Mouse (Mus musculus) kidney, embryonic 14.5 days (tissue): Measurements from ENCODE around the gene Dlgap3. TPM values are rescaled to one million over a fixed set of nuclear protein-coding genes. Genes with fewer than 3 reads are reported as not detected.

ENCODE experiments used
- ATAC-seq: fragments of 200-750 bp; cut with Nextera tagmentation; 2 replicates; pipeline ENCODE4 v1.8.0; 2017; ENCODE audit warnings: moderate number of reproducible peaks, mild to moderate bottlenecking, moderate TSS enrichment, moderate library complexity; ENCODE audit not compliant: low FRiP score, low TSS enrichment
- H3K27ac ChIP-seq: fragments of 300-500 bp; sonication (generic); 2 replicates; pipeline ENCODE4 v1.5.1; 2014; ENCODE audit warnings: low read depth, mild to moderate bottlenecking, low read length, moderate library complexity, mixed read lengths
- H3K27me3 ChIP-seq: fragments of 300-500 bp; sonication (generic); 2 replicates; pipeline ENCODE4 v1.6.1; 2014; ENCODE audit warnings: mild to moderate bottlenecking, low read length; ENCODE audit not compliant: control insufficient read depth, insufficient read depth
- H3K36me3 ChIP-seq: fragments of 300-500 bp; sonication (generic); 2 replicates; pipeline ENCODE4 v1.6.1; 2014; ENCODE audit warnings: low read length, mixed read lengths; ENCODE audit not compliant: control insufficient read depth, insufficient read depth
- H3K4me1 ChIP-seq: fragments of 300-500 bp; sonication (generic); 2 replicates; pipeline ENCODE4 v1.6.1; 2014; ENCODE audit warnings: low read length, mixed read lengths; ENCODE audit not compliant: control insufficient read depth, insufficient read depth
- H3K4me2 ChIP-seq: fragments of 300-500 bp; sonication (generic); replicated peaks from 2 replicates; pipeline ENCODE4 v1.6.1; 2014; ENCODE audit warnings: low read depth, mild to moderate bottlenecking, low read length
- H3K4me3 ChIP-seq: fragments of 300-500 bp; sonication (generic); 2 replicates; pipeline ENCODE4 v1.5.1; 2014; ENCODE audit warnings: mild to moderate bottlenecking, low read length
- H3K9ac ChIP-seq: fragments of 300-500 bp; sonication (generic); 2 replicates; pipeline ENCODE4 v1.6.1; 2014; ENCODE audit warnings: low read depth, mild to moderate bottlenecking, low read length, moderate library complexity
- H3K9me3 ChIP-seq: fragments of 300-500 bp; sonication (generic); 2 replicates; pipeline ENCODE4 v1.6.1; 2016; ENCODE audit warnings: low read length; ENCODE audit not compliant: control insufficient read depth
- WGBS: fragments of 180-500 bp; shearing (Covaris S2); extraction: QIAGEN DNeasy Blood & Tissue Kit; methylation state at CpG from one replicate; pipeline ENCODE4 v1.1.7; 2014; 5-methylcytosine and 5-hydroxymethylcytosine counted together
- polyA plus RNA-seq: library from polyadenylated mRNA; unstranded; fragments of >200 nt; fragmentation: Nextera tagmentation; extraction: Ambion mirVana; gene quantifications from 2 replicates; pipeline ENCODE4 v1.2.1, GENCODE M21; 2014

Dlgap3 gene
- polyA plus RNA-seq, 1 experiment from 2014 or later: 0.79 TPM

DNA sequence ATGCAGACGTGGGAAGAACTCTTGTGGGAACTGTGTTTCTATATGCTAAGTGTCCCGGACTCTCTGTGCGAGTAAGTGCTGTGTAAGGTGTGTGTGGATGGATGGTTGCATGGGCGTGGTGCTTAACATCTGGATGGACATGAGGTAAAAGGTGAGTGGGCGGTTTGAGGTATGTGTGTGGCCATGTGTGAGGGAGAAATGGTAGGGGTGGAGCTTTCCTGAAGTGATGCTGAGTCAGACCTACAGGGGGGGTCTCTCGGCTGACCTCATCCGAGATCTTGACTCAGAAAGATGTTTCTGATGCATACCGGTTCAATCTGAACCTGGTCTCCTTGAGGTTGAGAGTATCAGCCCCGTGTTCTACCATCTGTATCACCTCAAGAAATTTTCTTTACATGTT, 12.0 kb downstream of the Dlgap3 start:
- WGBS: 90% methylated on average over 9 of the region's 9 CpGs
- no peak for ATAC-seq

DNA sequence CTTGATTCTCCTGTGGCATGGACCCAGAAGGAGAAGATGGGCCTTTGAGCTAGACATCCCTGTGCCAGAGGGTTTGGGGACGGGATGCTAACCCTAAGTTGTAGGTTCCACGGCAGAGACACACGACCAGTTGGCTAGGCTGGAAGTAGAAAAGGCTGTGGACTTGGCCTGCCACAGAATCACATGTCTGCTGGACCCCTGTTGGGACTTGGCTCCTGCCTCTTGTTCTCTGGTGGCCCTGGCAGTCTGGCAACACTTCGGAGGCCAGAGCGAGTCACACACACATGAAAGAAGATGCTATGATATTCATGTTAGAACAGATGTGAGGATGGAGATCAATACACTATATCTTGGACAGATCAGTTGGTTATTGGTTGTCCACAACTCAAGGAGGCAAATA, 14.9 kb downstream of the Dlgap3 start:
- Histone ChIP-seq H3K9me3 (0 out of 2 replicates have a peak, but pooled peaks cover 3% of the 10 kb centered on the region), H3K27ac (no peak overlapping the region), H3K4me1 (no peaks in the 10 kb centered on the region), H3K4me2 (no peak overlapping the region), H3K36me3 (no peaks in the 10 kb centered on the region), H3K27me3 (peaks cover 6% of the 10 kb centered on the region; the same call in 1 of the 2 replicates), H3K9ac (no peak overlapping the region), H3K4me3 (no peak overlapping the region)
- 85% methylated on average over 5 of the region's 5 CpGs for WGBS
- ATAC-seq: no peak

More for the DNA sequence above, 12.0 kb downstream of the Dlgap3 start:
- Histone ChIP-seq H3K27me3 (peaks cover 14% of the 10 kb centered on the region), H3K36me3 (no peaks in the 10 kb centered on the region), H3K9ac (no peak overlapping the region), H3K4me3 (no peak overlapping the region), H3K4me1 (no peaks in the 10 kb centered on the region), H3K27ac (no peak overlapping the region), H3K9me3 (0 out of 2 replicates have a peak, but pooled peaks cover 3% of the 10 kb centered on the region), H3K4me2 (no peak overlapping the region)

DNA sequence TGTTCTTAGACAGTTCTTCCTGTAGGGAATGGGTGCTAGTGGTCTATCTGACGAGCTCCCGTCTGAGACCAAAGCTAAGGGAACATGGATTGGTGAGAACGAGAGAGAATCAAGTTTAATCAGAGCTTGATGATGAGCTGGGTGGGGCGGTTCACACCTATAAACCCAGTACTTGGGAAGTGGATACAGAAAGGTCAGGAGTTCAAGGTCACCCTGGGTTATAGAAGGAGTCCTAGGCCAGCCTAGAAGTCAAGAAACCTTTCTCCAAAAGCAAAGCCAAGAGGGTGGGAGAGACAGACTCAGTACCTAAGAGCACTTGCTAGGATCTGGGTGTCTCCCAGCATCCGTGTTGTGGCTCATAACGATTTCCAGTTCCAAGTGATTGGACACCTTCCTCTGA, 21.9 kb downstream of the Dlgap3 start:
- Histone ChIP-seq H3K27me3 (no peaks in the 10 kb centered on the region), H3K4me3 (no peak overlapping the region)
- WGBS: 88% methylated on average over 6 of the region's 6 CpGs

DNA sequence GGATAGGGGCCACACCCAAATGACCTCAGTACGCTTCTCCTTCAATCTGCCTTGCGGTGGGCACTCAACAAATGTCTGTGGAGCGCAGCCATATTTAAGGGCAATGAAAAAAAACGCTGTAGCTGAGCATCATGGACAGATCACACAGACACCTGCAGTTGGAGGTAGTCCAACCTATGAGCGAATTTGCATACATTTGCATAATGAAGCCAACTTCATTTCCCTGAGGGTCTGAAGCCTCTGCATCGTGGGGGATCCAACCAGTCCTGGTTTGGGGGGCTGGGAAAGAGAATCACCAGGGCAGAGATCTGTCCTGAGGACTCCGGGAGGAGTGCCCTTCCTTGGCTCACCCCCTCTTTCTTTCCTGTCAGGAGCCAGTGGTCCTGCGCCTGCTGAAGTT, 23.7 kb downstream of the Dlgap3 start:
- Histone ChIP-seq H3K4me1 (no peaks in the 10 kb centered on the region), H3K27ac (no peak overlapping the region), H3K36me3 (no peaks in the 10 kb centered on the region), H3K27me3 (no peaks in the 10 kb centered on the region), H3K4me2 (no peak overlapping the region), H3K9ac (no peak overlapping the region), H3K9me3 (no peaks in the 10 kb centered on the region), H3K4me3 (no peak overlapping the region)
- whole genome bisulfite sequencing: 74% methylated on average over 8 of the region's 8 CpGs
- ATAC-seq: no peak

More for the DNA sequence above, 21.9 kb downstream of the Dlgap3 start:
- H3K36me3 ChIP-seq: no peaks in the 10 kb centered on the region
- H3K9me3 ChIP-seq: no peaks in the 10 kb centered on the region
- no peaks in the 10 kb centered on the region for H3K4me1 ChIP-seq
- ATAC-seq: no peak
- H3K9ac ChIP-seq: no peak overlapping the region
- H3K4me2 ChIP-seq: no peak overlapping the region
- H3K27ac ChIP-seq: no peak overlapping the region

DNA sequence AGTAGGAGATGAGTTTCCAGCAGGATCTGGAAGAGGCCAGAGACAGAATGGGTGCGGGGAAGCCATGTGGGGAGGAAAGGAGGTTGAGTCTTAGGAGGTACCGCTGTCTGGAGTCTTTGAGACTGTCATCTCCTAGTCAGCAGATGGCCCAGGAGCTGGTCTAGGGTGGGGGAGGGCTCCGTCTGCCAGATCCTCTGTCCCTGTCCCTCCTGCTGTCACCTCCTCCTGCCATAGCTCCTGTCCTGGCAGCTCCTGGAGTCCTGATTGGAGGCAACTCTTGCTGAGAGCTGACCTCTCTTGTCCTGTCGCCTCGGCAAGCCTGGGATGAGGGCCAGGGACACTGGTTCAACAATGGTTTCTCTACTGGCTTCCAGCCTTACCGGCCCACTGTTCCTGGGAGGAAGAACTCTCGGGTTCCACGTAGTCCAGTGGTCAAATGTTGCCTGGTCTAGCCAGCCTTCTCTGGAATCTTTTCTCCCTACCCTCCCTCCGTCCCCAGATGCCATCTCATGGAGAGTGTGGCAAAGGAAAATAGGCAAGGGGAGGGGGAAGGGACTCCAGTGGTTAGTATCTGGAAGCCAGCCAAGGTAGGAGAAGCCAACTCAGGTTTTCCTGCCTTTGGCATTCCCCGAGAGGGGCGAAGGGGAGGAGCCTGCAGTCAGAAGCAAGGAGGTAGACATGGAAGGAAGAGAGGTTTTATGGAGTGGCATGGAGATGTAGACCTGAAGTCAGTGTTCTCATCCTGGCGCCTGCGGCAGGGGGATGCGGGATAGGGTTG, 24.6 kb downstream of the Dlgap3 start:
- Histone ChIP-seq H3K4me1 (no peaks in the 10 kb centered on the region), H3K4me3 (no peak overlapping the region), H3K27ac (no peak overlapping the region), H3K4me2 (no peak overlapping the region), H3K36me3 (no peaks in the 10 kb centered on the region), H3K9me3 (no peaks in the 10 kb centered on the region), H3K9ac (no peak overlapping the region), H3K27me3 (no peaks in the 10 kb centered on the region)
- WGBS: 73% methylated on average over 14 of the region's 14 CpGs
- no peak for ATAC-seq

DNA sequence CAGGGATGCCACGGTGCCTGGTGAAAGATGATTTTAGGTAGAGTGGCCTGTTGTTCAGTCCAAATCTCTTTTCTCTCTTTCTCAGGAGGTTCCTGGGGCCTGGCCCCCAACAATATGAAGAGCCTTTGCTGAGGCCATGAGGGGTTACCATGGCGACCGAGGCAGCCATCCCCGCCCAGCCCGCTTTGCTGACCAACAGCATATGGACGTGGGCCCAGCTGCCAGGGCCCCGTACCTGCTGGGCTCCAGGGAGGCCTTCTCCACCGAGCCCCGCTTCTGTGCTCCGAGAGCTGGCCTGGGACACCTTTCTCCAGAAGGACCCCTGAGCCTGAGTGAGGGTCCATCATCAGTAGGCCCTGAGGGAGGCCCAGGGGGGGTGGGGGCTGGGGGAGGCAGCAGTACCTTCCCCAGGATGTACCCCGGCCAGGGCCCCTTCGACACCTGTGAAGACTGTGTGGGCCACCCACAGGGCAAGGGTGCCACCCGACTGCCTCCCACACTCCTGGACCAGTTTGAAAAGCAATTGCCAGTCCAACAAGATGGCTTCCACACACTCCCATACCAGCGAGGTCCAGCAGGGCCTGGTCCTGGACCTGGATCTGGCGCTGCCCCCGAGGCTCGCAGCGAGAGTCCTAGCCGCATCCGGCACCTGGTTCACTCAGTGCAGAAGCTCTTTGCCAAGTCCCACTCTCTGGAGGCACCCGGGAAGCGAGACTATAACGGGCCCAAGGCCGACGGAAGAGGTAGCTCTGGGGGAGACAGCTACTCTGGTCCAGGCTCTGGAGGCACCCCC, 25.7 kb downstream of the Dlgap3 start:
- WGBS: 86% methylated on average over 25 of the region's 25 CpGs

DNA sequence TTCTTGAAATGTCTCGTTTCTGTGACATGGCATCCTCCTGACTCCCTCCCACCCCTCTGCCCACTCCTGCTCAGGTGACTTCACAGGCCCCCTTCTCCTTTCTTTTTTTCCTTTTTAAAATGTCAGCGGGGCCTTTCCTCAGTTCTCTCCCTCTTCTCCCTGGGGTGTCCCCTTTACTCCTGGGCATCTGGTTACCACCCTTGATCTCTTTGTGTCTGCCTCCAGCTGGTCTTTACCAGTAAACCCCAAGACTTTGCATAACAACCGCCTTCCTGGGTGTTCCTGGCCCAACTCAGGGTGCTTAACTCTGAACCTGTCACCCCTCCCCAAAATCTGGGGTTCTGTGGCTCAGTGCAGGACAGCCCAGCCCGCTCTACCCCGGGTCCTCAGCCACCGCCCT, 29.6 kb downstream of the Dlgap3 start:
- Histone ChIP-seq H3K36me3 (no peaks in the 10 kb centered on the region), H3K4me2 (no peak overlapping the region), H3K9ac (no peak overlapping the region), H3K9me3 (no peaks in the 10 kb centered on the region), H3K27me3 (no peaks in the 10 kb centered on the region), H3K4me1 (no peaks in the 10 kb centered on the region), H3K4me3 (no peak overlapping the region), H3K27ac (no peak overlapping the region)
- ATAC-seq: no peak
- 29% methylated on average over 6 of the region's 6 CpGs for WGBS

More for the DNA sequence above, 25.7 kb downstream of the Dlgap3 start:
- no peak for ATAC-seq
- Histone ChIP-seq H3K4me2 (no peak overlapping the region), H3K27ac (no peak overlapping the region), H3K36me3 (no peaks in the 10 kb centered on the region), H3K9me3 (no peaks in the 10 kb centered on the region), H3K9ac (no peak overlapping the region), H3K4me1 (no peaks in the 10 kb centered on the region), H3K4me3 (no peak overlapping the region), H3K27me3 (no peaks in the 10 kb centered on the region)

DNA sequence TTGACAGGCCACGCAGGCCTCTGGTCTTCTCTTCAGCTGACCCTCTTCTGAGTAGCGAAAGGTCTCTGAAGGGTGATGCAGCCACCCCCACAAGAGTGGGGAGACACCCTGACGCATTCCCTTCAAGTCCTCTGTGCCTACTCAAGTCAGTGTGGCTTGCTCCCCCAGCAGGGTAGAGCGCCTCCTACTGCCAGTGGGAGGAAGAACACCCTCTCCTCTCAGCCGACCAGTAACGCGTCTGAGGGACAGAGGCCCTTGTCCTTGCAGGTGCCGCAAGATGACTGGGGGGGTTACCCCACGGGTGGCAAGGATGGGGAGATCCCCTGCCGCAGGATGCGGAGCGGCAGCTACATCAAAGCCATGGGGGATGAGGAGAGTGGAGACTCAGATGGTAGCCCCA, 30.4 kb downstream of the Dlgap3 start:
- no peaks in the 10 kb centered on the region for H3K9me3 ChIP-seq
- H3K9ac ChIP-seq: no peak overlapping the region
- no peak overlapping the region for H3K4me2 ChIP-seq
- H3K27me3 ChIP-seq: no peaks in the 10 kb centered on the region
- 62% methylated on average over 12 of the region's 12 CpGs for WGBS
- no peaks in the 10 kb centered on the region for H3K36me3 ChIP-seq
- no peak overlapping the region for H3K4me3 ChIP-seq
- no peak overlapping the region for H3K27ac ChIP-seq
- no peaks in the 10 kb centered on the region for H3K4me1 ChIP-seq
- ATAC-seq: no peak

DNA sequence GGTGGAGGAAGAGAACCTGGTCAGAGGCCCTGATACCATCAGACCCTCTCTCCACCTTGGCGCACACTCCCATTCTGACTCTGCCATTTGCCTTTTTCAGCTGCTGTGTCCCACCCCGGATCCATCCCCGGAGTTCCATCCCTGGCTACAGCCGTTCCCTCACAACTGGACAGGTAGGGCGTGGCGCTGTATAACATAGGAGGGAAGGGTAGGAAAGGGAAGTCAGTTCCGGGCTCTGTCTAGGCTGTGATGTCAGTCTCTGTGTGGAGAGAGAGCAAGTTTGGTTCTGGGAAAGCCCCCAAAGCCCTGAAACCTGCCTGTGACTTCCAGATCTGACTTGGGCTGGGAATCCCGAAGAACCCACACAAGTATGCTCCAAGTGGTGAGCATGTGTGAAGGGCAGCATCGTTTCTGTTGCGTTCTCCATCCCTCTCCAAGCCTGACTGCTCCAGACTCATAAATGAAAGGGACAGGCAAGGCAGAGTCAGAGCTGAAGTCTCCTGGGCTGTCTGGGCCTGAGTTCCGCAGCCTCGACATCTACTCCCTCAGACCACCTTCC, 31.2 kb downstream of the Dlgap3 start:
- H3K9me3 ChIP-seq: no peaks in the 10 kb centered on the region
- H3K27ac ChIP-seq: no peak overlapping the region
- WGBS: 81% methylated on average over 12 of the region's 12 CpGs
- no peak for ATAC-seq
- no peak overlapping the region for H3K4me2 ChIP-seq
- no peaks in the 10 kb centered on the region for H3K4me1 ChIP-seq
- no peak overlapping the region for H3K9ac ChIP-seq
- H3K4me3 ChIP-seq: no peak overlapping the region
- no peaks in the 10 kb centered on the region for H3K27me3 ChIP-seq
- no peaks in the 10 kb centered on the region for H3K36me3 ChIP-seq
